In genomic region chr5:75209966-75210365, GRCm38 (mm10) we compare ENCODE assay signal across 9 mouse cellular contexts. TPM values are rescaled to one million over a fixed set of nuclear protein-coding genes. Genes with fewer than 3 reads are reported as not detected.
DNase-seq lines count a peak whose midpoint lies in the region; ATAC-seq and TF ChIP-seq lines count a peak whose summit lies in the region.
"Had no signal": no experiment of that assay in that cellular context is flagged by ENCODE, and none has a peak within 500 bp of the region (broad histone marks: within the 10 kb centered on the region; RNA-seq: fewer than 3 reads in every experiment).

No protein-coding gene starts in this region.

- peak; percentile 87 for ATAC-seq in lung, embryonic 16.5 days (ENCODE audit: low read depth)

- peak; percentile 90 for TF ChIP-seq RAD21 in MEL (IDR thresholded peaks at IDR 0.05; ENCODE audit: low read depth, low read length)

- H3K9me3 ChIP-seq in MEL (replicated peaks; ENCODE audit: insufficient read depth, low read length) = no peaks in the 10 kb centered on the region
- no peaks in the 10 kb centered on the region for H3K9me3 ChIP-seq in lung, embryonic 16.5 days (ENCODE audit: control insufficient read depth, low read length)

- no peak for TF ChIP-seq EP300 in MEL (IDR thresholded peaks at IDR 0.05; ENCODE audit: low read depth in 1 of 2, low read length in 2 of 2)

- H3K9ac ChIP-seq in MEL (ENCODE audit: control insufficient read depth, low read depth, low read length, poor library complexity, severe bottlenecking) = no peak overlapping the region
- H3K9ac ChIP-seq in lung, embryonic 16.5 days (ENCODE audit: low read length) = no peak overlapping the region

- no peak overlapping the region for H3K4me2 ChIP-seq in lung, embryonic 16.5 days (ENCODE audit: low read depth, low read length)

- 3% methylated on average over 1 of the region's 1 CpGs for WGBS in lung, embryonic 16.5 days

- no peaks in the 10 kb centered on the region for H3K79me2 ChIP-seq in MEL (ENCODE audit: control insufficient read depth, insufficient read depth, low read length, poor library complexity)

- H3K4me3 ChIP-seq in MEL (ENCODE audit: control insufficient read depth in 1 of 2, insufficient read depth in 1 of 2, low read depth in 2 of 2, low read length in 2 of 2) = no peak overlapping the region
- no peak overlapping the region for H3K4me3 ChIP-seq in cortical plate, adult 2 months (ENCODE audit: insufficient read depth, low read length)
- H3K4me3 ChIP-seq in lung, embryonic 16.5 days (ENCODE audit: low read length) = no peak overlapping the region

- DNase-seq in kidney, adult 8-10 months = peak; percentile 5 to 10
- DNase-seq in kidney, postnatal 4 days = no peak
- peak; percentile 57 for DNase-seq in MEL (ENCODE audit: low read depth, low spot score)
- no peak for DNase-seq in urinary bladder, postnatal 10 days (ENCODE audit: low spot score)
- no peak for DNase-seq in spleen, postnatal 36 days (ENCODE audit: low spot score in 2 of 2)
- no peak for DNase-seq in urinary bladder, postnatal 4 days (ENCODE audit: low spot score in 2 of 2)
- DNase-seq: cerebellum, adult 18-20 months had no signal

- no peaks in the 10 kb centered on the region for H3K4me1 ChIP-seq in MEL (ENCODE audit: control insufficient read depth in 1 of 2, insufficient read depth in 2 of 2, low read length in 2 of 2)
- no peaks in the 10 kb centered on the region for H3K4me1 ChIP-seq in cortical plate, adult 2 months (ENCODE audit: control insufficient read depth, insufficient read depth, low read length)
- H3K4me1 ChIP-seq in lung, embryonic 16.5 days (replicated peaks; ENCODE audit: control insufficient read depth, insufficient read depth, low read length) = no peaks in the 10 kb centered on the region; the same call in 1 of the 2 replicates

- TF ChIP-seq CTCF in MEL (IDR thresholded peaks at IDR 0.05 in 2 of 3, conservative IDR thresholded peaks at IDR 0.05 in 1 of 3; ENCODE audit: control insufficient read depth in 1 of 3, insufficient read depth in 1 of 3, low read depth in 2 of 3, low read length in 3 of 3, poor library complexity in 1 of 3, severe bottlenecking in 1 of 3) = peak; percentile 19 to 83 (median 70); a peak in 4 of 6 replicates
- peak; percentile 44; the same call in 1 of the 2 replicates for TF ChIP-seq CTCF in cortical plate, adult 2 months (IDR thresholded peaks at IDR 0.05; ENCODE audit: extremely low read depth, insufficient read depth, low read length)

- H3K36me3 ChIP-seq in MEL (ENCODE audit: control insufficient read depth in 1 of 2, insufficient read depth in 2 of 2, low read length in 2 of 2) = no peaks in the 10 kb centered on the region
- no peaks in the 10 kb centered on the region for H3K36me3 ChIP-seq in lung, embryonic 16.5 days (ENCODE audit: control insufficient read depth, insufficient read depth, low read length)

- H3K27ac ChIP-seq in MEL (ENCODE audit: control insufficient read depth, low read depth, low read length) = no peak overlapping the region
- no peak overlapping the region for H3K27ac ChIP-seq in cortical plate, adult 2 months (ENCODE audit: insufficient read depth, low read length)
- H3K27ac ChIP-seq in lung, embryonic 16.5 days (ENCODE audit: low read length) = no peak overlapping the region

- H3K27me3 ChIP-seq in MEL (ENCODE audit: control insufficient read depth in 1 of 2, insufficient read depth in 2 of 2, low read length in 2 of 2) = peaks cover 0 to 3% of the 10 kb centered on the region in 2 experiments; a peak in 3 of 4 replicates
- H3K27me3 ChIP-seq in lung, embryonic 16.5 days (ENCODE audit: control insufficient read depth, insufficient read depth, low read depth, low read length) = no peaks in the 10 kb centered on the region

- TF ChIP-seq POLR2A in MEL (IDR thresholded peaks at IDR 0.05; ENCODE audit: control insufficient read depth in 1 of 2, insufficient read depth in 1 of 2, low read depth in 1 of 2, low read length in 2 of 2, poor library complexity in 1 of 2) = no peak
- TF ChIP-seq POLR2A in cortical plate, adult 2 months (IDR thresholded peaks at IDR 0.05; ENCODE audit: extremely low read depth, insufficient read depth, low read length) = no peak

TF ChIP-seq in MEL, 35 proteins besides CTCF, POLR2A, EP300 and RAD21:
- TF ChIP-seq SMC3 (IDR thresholded peaks at IDR 0.05; ENCODE audit: low read depth, low read length) (peak; percentile 93), NELFE (IDR thresholded peaks at IDR 0.05; ENCODE audit: low read depth, low read length) (no peak), ZC3H11A (IDR thresholded peaks at IDR 0.05; ENCODE audit: low read depth, low read length) (peak; percentile 92), JUND (IDR thresholded peaks at IDR 0.05; ENCODE audit: low read depth, low read length) (no peak), ZKSCAN1 (IDR thresholded peaks at IDR 0.05; ENCODE audit: low read depth, low read length) (no peak)

RNA-seq across cellular contexts. Expression of gene Pdgfra, which starts 57.9 kb away (rescaled TPM):
- total RNA-seq in MEL (2012; rRNA removed) = not detected in 2 replicates
- polyA plus RNA-seq in MEL (2012; ENCODE audit: insufficient read depth in 1 of 2, insufficient read length in 2 of 2, low read depth in 1 of 2, low replicate concordance in 2 of 2, missing spikeins in 1 of 2) = under 1 TPM in 1 of 2 experiments, not detected in 1; 0.07 TPM
- 21.7 and 24.4 TPM in 2 replicates for polyA plus RNA-seq in cortical plate, adult 2 months (2012; rRNA removed)
- 53.3 and 53.6 TPM in 2 replicates for polyA plus RNA-seq in lung, embryonic 16.5 days (2015; fragmentation: Nextera tagmentation; extraction: Ambion mirVana)

Comparison
In these comparisons a context has a peak if more than half of its experiments do, and no peak if none do; other contexts are left out.
1. DNase-seq: peak in kidney, adult 8-10 months (2 of 2) and MEL (single experiment); none in kidney, postnatal 4 days (0 of 2), urinary bladder, postnatal 10 days (single experiment), spleen, postnatal 36 days (0 of 2) and urinary bladder, postnatal 4 days (0 of 2).
2. RNA of gene Pdgfra, which starts 57.9 kb away (polyA plus RNA-seq): 53.3 to 53.6 TPM in lung, embryonic 16.5 days and 21.7 to 24.4 TPM in cortical plate, adult 2 months; 0.07 TPM in MEL; every median in the first group is over 10 times any median in the second.